Mouse (Mus musculus) stomach, embryonic 16.5 days (tissue): ENCODE results near the gene Lrrc1. TPM values are rescaled to one million over a fixed set of nuclear protein-coding genes. Genes with fewer than 3 reads are reported as not detected.

ENCODE experiments used
- ATAC-seq: fragments of 200-750 bp; cut with Nextera tagmentation; 2 replicates; pipeline ENCODE4 v1.8.0; 2017; ENCODE audit warnings: moderate number of reproducible peaks, moderate TSS enrichment; ENCODE audit not compliant: insufficient read depth, low FRiP score
- H3K27ac ChIP-seq: fragments of 300-500 bp; sonication (generic); 2 replicates; pipeline ENCODE4 v1.5.1; 2014; ENCODE audit warnings: low read length
- H3K27me3 ChIP-seq: fragments of 300-500 bp; sonication (generic); 2 replicates; pipeline ENCODE4 v1.6.1; 2014; ENCODE audit warnings: low read length, control low read depth, mixed read lengths; ENCODE audit not compliant: control insufficient read depth, insufficient read depth
- H3K36me3 ChIP-seq: fragments of 300-500 bp; sonication (generic); 2 replicates; pipeline ENCODE4 v1.6.1; 2014; ENCODE audit warnings: low read length; ENCODE audit not compliant: control insufficient read depth, insufficient read depth
- H3K4me1 ChIP-seq: fragments of 300-500 bp; sonication (generic); 2 replicates; pipeline ENCODE4 v1.6.1; 2014; ENCODE audit warnings: low read length, control low read depth, mixed read lengths; ENCODE audit not compliant: control insufficient read depth, insufficient read depth
- H3K4me2 ChIP-seq: fragments of 300-500 bp; sonication (generic); 2 replicates; pipeline ENCODE4 v1.6.1; 2014; ENCODE audit warnings: low read depth, low read length, mixed read lengths
- H3K4me3 ChIP-seq: fragments of 300-500 bp; sonication (generic); replicated peaks from 2 replicates; pipeline ENCODE4 v1.5.1; 2014; ENCODE audit warnings: mild to moderate bottlenecking, low read length
- H3K9ac ChIP-seq: fragments of 300-500 bp; sonication (generic); 2 replicates; pipeline ENCODE4 v1.6.1; 2014; ENCODE audit warnings: low read length
- H3K9me3 ChIP-seq: fragments of 300-500 bp; sonication (generic); replicated peaks from 2 replicates; pipeline ENCODE4 v1.6.1; 2016; ENCODE audit warnings: low read length, control low read depth; ENCODE audit not compliant: control insufficient read depth
- WGBS: fragments of 180-500 bp; shearing (Covaris S2); extraction: QIAGEN DNeasy Blood & Tissue Kit; methylation state at CpG from one replicate; pipeline ENCODE4 v1.1.7; 2014; 5-methylcytosine and 5-hydroxymethylcytosine counted together
- polyA plus RNA-seq: library from polyadenylated mRNA; unstranded; fragments of >200 nt; fragmentation: Nextera tagmentation; extraction: Ambion mirVana; gene quantifications from 2 replicates; pipeline ENCODE4 v1.2.1, GENCODE M21; 2015

The Lrrc1 gene
- polyA plus RNA-seq, 1 experiment from 2014 or later, result 17.7 TPM

GRCm38 (mm10) chr9:77516782-77517364, 27.8 kb downstream of the Lrrc1 start:
- Histone ChIP-seq H3K4me1 (peaks cover 11% of the 10 kb centered on the region; the same call in 1 of the 2 replicates), H3K4me2 (no peak overlapping the region), H3K9ac (no peak overlapping the region), H3K27me3 (no peaks in the 10 kb centered on the region), H3K9me3 (no peaks in the 10 kb centered on the region), H3K4me3 (no peak overlapping the region), H3K27ac (peak overlapping the region; percentile 44), H3K36me3 (no peaks in the 10 kb centered on the region)
- WGBS, result 73% methylated on average over 7 of the region's 7 CpGs
- peak; percentile 16; the same call in 1 of the 2 replicates for ATAC-seq

- Histone ChIP-seq H3K27ac (no peak overlapping the region), H3K27me3 (no peaks in the 10 kb centered on the region), H3K36me3 (no peaks in the 10 kb centered on the region), H3K4me1 (peaks cover 19% of the 10 kb centered on the region; the same call in 1 of the 2 replicates), H3K4me2 (no peak overlapping the region), H3K9me3 (no peaks in the 10 kb centered on the region), H3K4me3 (no peak overlapping the region), H3K9ac (no peak overlapping the region)
- 67% methylated on average over 3 of the region's 3 CpGs for WGBS
- no peak for ATAC-seq
Observed at GRCm38 (mm10) chr9:77513892-77514291, 30.8 kb downstream of the Lrrc1 start.

GRCm38 (mm10) chr9:77512220-77512619, 32.5 kb downstream of the Lrrc1 start:
- H3K36me3 ChIP-seq, result no peaks in the 10 kb centered on the region
- H3K27me3 ChIP-seq, result no peaks in the 10 kb centered on the region
- ATAC-seq, result no peak
- H3K4me3 ChIP-seq, result no peak overlapping the region
- H3K4me1 ChIP-seq, result peaks cover 19% of the 10 kb centered on the region; the same call in 1 of the 2 replicates
- H3K4me2 ChIP-seq, result no peak overlapping the region
- no peak overlapping the region for H3K9ac ChIP-seq
- 34% methylated on average over 6 of the region's 6 CpGs for WGBS
- H3K9me3 ChIP-seq, result no peaks in the 10 kb centered on the region
- H3K27ac ChIP-seq, result no peak overlapping the region

- no peak overlapping the region for H3K9ac ChIP-seq
- H3K4me1 ChIP-seq, result peaks cover 15% of the 10 kb centered on the region; the same call in 1 of the 2 replicates
- H3K36me3 ChIP-seq, result no peaks in the 10 kb centered on the region
- ATAC-seq, result no peak; the same call in 1 of the 2 replicates
- H3K9me3 ChIP-seq, result no peaks in the 10 kb centered on the region
- 48% methylated on average over 8 of the region's 8 CpGs for WGBS
- H3K4me3 ChIP-seq, result no peak overlapping the region
- H3K4me2 ChIP-seq, result no peak overlapping the region
- H3K27me3 ChIP-seq, result no peaks in the 10 kb centered on the region
- H3K27ac ChIP-seq, result no peak overlapping the region
Observed at GRCm38 (mm10) chr9:77510574-77510973, 34.1 kb downstream of the Lrrc1 start.

- 89% methylated on average over 3 of the region's 3 CpGs for WGBS
- Histone ChIP-seq H3K9me3 (no peaks in the 10 kb centered on the region), H3K4me1 (peaks cover 21% of the 10 kb centered on the region), H3K27me3 (no peaks in the 10 kb centered on the region), H3K4me3 (no peak overlapping the region), H3K4me2 (no peak overlapping the region), H3K36me3 (no peaks in the 10 kb centered on the region), H3K9ac (no peak overlapping the region), H3K27ac (no peak overlapping the region)
- no peak for ATAC-seq
Observed at GRCm38 (mm10) chr9:77507743-77508394, 36.8 kb downstream of the Lrrc1 start.

- peaks cover 12% of the 10 kb centered on the region for H3K4me1 ChIP-seq
- WGBS, result 58% methylated on average over 14 of the region's 14 CpGs
- no peak overlapping the region for H3K27ac ChIP-seq
- no peak overlapping the region for H3K4me2 ChIP-seq
- no peak overlapping the region for H3K9ac ChIP-seq
- H3K27me3 ChIP-seq, result no peaks in the 10 kb centered on the region
- no peaks in the 10 kb centered on the region for H3K9me3 ChIP-seq
- no peak overlapping the region for H3K4me3 ChIP-seq
- H3K36me3 ChIP-seq, result no peaks in the 10 kb centered on the region
- no peak; the same call in 1 of the 2 replicates for ATAC-seq
Observed at GRCm38 (mm10) chr9:77502548-77503438, 41.9 kb downstream of the Lrrc1 start.

- Histone ChIP-seq H3K4me1 (peaks cover 12% of the 10 kb centered on the region), H3K9me3 (no peaks in the 10 kb centered on the region), H3K36me3 (no peaks in the 10 kb centered on the region), H3K4me2 (no peak overlapping the region), H3K27ac (no peak overlapping the region), H3K4me3 (no peak overlapping the region), H3K27me3 (no peaks in the 10 kb centered on the region), H3K9ac (no peak overlapping the region)
- ATAC-seq, result no peak
- 76% methylated on average over 6 of the region's 6 CpGs for WGBS
Observed at GRCm38 (mm10) chr9:77502171-77502547, 42.5 kb downstream of the Lrrc1 start.

GRCm38 (mm10) chr9:77499084-77499483, 45.6 kb downstream of the Lrrc1 start:
- H3K9ac ChIP-seq, result no peak overlapping the region
- 87% methylated on average over 6 of the region's 6 CpGs for WGBS
- no peak for ATAC-seq

GRCm38 (mm10) chr9:77498406-77498805, 46.3 kb downstream of the Lrrc1 start:
- Histone ChIP-seq H3K4me3 (no peak overlapping the region), H3K4me1 (peaks cover 10% of the 10 kb centered on the region), H3K27me3 (no peaks in the 10 kb centered on the region), H3K4me2 (no peak overlapping the region), H3K27ac (no peak overlapping the region), H3K9me3 (no peaks in the 10 kb centered on the region), H3K9ac (no peak overlapping the region), H3K36me3 (no peaks in the 10 kb centered on the region)
- WGBS, result 72% methylated on average over 3 of the region's 3 CpGs
- no peak for ATAC-seq

More at GRCm38 (mm10) chr9:77499084-77499483, 45.6 kb downstream of the Lrrc1 start:
- H3K36me3 ChIP-seq, result no peaks in the 10 kb centered on the region
- H3K4me1 ChIP-seq, result peaks cover 12% of the 10 kb centered on the region
- H3K27me3 ChIP-seq, result no peaks in the 10 kb centered on the region
- H3K27ac ChIP-seq, result no peak overlapping the region
- H3K4me3 ChIP-seq, result no peak overlapping the region
- no peak overlapping the region for H3K4me2 ChIP-seq
- H3K9me3 ChIP-seq, result no peaks in the 10 kb centered on the region
